Comparison of ENCODE assay signal across 20 mouse cellular contexts in the genomic region with DNA sequence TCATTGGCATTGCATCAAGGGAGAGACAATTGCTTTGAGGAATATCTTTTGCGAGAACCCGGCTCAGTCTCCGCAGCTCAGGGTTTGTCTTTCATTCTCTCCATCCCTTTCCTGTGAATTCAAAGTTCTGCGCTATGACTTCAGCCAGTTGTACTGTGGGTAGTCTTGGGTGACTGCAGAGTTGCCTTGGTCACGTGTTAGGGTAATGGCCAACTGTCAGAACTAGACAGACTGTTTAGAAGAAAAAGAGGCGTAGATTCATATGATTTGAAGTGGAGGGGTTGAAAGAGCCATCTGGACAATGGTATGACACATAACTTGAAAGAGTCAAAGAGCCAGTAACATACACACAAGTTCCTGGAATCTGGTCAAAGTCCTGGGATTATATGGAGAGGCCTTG.
"Had no signal": no experiment of that assay in that cellular context is flagged by ENCODE, and none has a peak within 500 bp of the region (broad histone marks: within the 10 kb centered on the region; RNA-seq: fewer than 3 reads in every experiment).

No protein-coding gene starts in this region.

- H3K4me3 ChIP-seq: liver, embryonic 13.5 days; liver, embryonic 15.5 days; midbrain, embryonic 13.5 days; midbrain, embryonic 15.5 days; myocyte; neural tube, embryonic 13.5 days; neural tube, embryonic 15.5 days had no signal

- H3K27ac ChIP-seq: liver, embryonic 13.5 days; liver, embryonic 15.5 days; midbrain, embryonic 13.5 days; midbrain, embryonic 15.5 days; neural tube, embryonic 13.5 days; neural tube, embryonic 15.5 days had no signal

- H3K4me2 ChIP-seq: liver, embryonic 11.5 days; liver, embryonic 13.5 days; liver, embryonic 15.5 days; midbrain, embryonic 11.5 days; midbrain, embryonic 13.5 days; midbrain, embryonic 15.5 days; neural tube, embryonic 13.5 days; neural tube, embryonic 15.5 days had no signal

- H3K9ac ChIP-seq: liver, embryonic 13.5 days; liver, embryonic 15.5 days; midbrain, embryonic 13.5 days; midbrain, embryonic 15.5 days; neural tube, embryonic 13.5 days; neural tube, embryonic 15.5 days had no signal

- H3K36me3 ChIP-seq: liver, embryonic 13.5 days; liver, embryonic 15.5 days; midbrain, embryonic 13.5 days; midbrain, embryonic 15.5 days; neural tube, embryonic 13.5 days; neural tube, embryonic 15.5 days had no signal

- H3K9me3 ChIP-seq: liver, embryonic 13.5 days; liver, embryonic 15.5 days; midbrain, embryonic 13.5 days; midbrain, embryonic 15.5 days; neural tube, embryonic 13.5 days; neural tube, embryonic 15.5 days had no signal

- H3K4me1 ChIP-seq: liver, embryonic 13.5 days; liver, embryonic 15.5 days; midbrain, embryonic 15.5 days; neural tube, embryonic 15.5 days had no signal

- DNase-seq: liver; liver, embryonic 13.5 days; lung, adult 18-20 months; lung, postnatal 4 days; retina, postnatal 1 day; right cerebral cortex, adult 18-20 months; right cerebral cortex, postnatal 25 days; right cerebral cortex, postnatal 4 days; spleen, adult 18-20 months; thymus, adult 2 months; thymus, postnatal 25 days; thymus, postnatal 4 days had no signal

- ATAC-seq: midbrain, embryonic 13.5 days; midbrain, embryonic 15.5 days had no signal

- H3K27me3 ChIP-seq: liver, embryonic 13.5 days; liver, embryonic 15.5 days; neural tube, embryonic 13.5 days; neural tube, embryonic 15.5 days had no signal
